In the genomic region with DNA sequence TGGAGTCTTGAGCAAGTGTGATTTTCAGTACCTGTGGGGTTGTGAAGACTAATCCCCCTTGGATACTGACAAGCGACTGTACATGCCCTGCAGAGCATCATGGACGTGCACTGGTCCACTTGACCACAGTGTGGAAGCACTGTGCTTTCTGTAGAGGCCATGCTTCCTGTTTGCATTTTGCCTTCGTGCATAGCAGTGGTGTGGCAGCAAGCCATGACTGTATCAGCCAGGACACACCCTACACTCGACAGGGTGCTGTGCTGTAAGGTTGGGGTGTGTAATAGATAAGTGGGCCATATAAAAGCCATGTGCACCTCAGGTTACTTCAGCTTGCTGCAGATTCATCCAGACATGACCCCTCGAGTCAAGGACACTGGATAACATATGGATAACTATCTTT, we compare ENCODE assay signal across 10 mouse cellular contexts. TPM values are rescaled to one million over a fixed set of nuclear protein-coding genes. Genes with fewer than 3 reads are reported as not detected.
A peak's percentile ranks its signal among the peaks of the same experiment; 100 is the strongest.
DNase-seq lines count a peak whose midpoint lies in the region; ATAC-seq lines count a peak whose summit lies in the region.
"Had no signal": no experiment of that assay in that cellular context is flagged by ENCODE, and none has a peak within 500 bp of the region (broad histone marks: within the 10 kb centered on the region; RNA-seq: fewer than 3 reads in every experiment).

No protein-coding gene starts in this region.

- no peaks in the 10 kb centered on the region for H3K27me3 ChIP-seq in heart, embryonic 12.5 days (replicated peaks)
- no peaks in the 10 kb centered on the region for H3K27me3 ChIP-seq in lung, embryonic 15.5 days
- no peaks in the 10 kb centered on the region for H3K27me3 ChIP-seq in forebrain, embryonic 15.5 days

- H3K9ac ChIP-seq in heart, embryonic 12.5 days = no peak overlapping the region
- H3K9ac ChIP-seq in lung, embryonic 15.5 days = no peak overlapping the region
- no peak overlapping the region for H3K9ac ChIP-seq in forebrain, embryonic 15.5 days (replicated peaks)

- DNase-seq in cerebellum, postnatal 10 days = peak; percentile 22 to 33
- no peak for DNase-seq in cerebellum, adult 11 months
- DNase-seq in 3134 (ENCODE audit: extremely low read depth, insufficient read length, low spot score) = peak; percentile 29
- DNase-seq in layer of hippocampus, postnatal 36 days = no peak

- H3K9me3 ChIP-seq in heart, embryonic 12.5 days (replicated peaks) = no peaks in the 10 kb centered on the region
- no peaks in the 10 kb centered on the region for H3K9me3 ChIP-seq in lung, embryonic 15.5 days
- no peaks in the 10 kb centered on the region for H3K9me3 ChIP-seq in forebrain, embryonic 15.5 days

- no peak overlapping the region for H3K27ac ChIP-seq in heart, embryonic 12.5 days (ENCODE audit: poor library complexity, severe bottlenecking)
- H3K27ac ChIP-seq in lung, embryonic 15.5 days = no peak overlapping the region
- H3K27ac ChIP-seq in forebrain, embryonic 15.5 days (replicated peaks) = no peak overlapping the region

- peaks cover 7% of the 10 kb centered on the region; the same call in 1 of the 2 replicates for H3K4me1 ChIP-seq in heart, embryonic 12.5 days (replicated peaks)
- peaks cover 5% of the 10 kb centered on the region for H3K4me1 ChIP-seq in lung, embryonic 15.5 days
- peaks cover 4% of the 10 kb centered on the region for H3K4me1 ChIP-seq in forebrain, embryonic 15.5 days

- no peak overlapping the region for H3K4me3 ChIP-seq in heart, embryonic 12.5 days
- no peak overlapping the region for H3K4me3 ChIP-seq in lung, embryonic 15.5 days
- no peak overlapping the region for H3K4me3 ChIP-seq in forebrain, embryonic 15.5 days
- H3K4me3 ChIP-seq: erythroblast, embryonic 14.5 days; myocyte had no signal

- 0 out of 2 replicates have a peak, but pooled peaks have one; percentile 46 for ATAC-seq in heart, embryonic 12.5 days (ENCODE audit: insufficient number of reproducible peaks, low FRiP score)
- peak; percentile 64; the same call in 1 of the 2 replicates for ATAC-seq in lung, embryonic 15.5 days (ENCODE audit: borderline replicate concordance, extremely low read depth, low FRiP score, low TSS enrichment)
- no peak for ATAC-seq in forebrain, embryonic 15.5 days (replicated peaks)
- no peak for ATAC-seq in frontal cortex, adult (ENCODE audit: low TSS enrichment)

- 44% methylated on average over 5 of the region's 5 CpGs for WGBS in heart, embryonic 12.5 days
- 38% methylated on average over 5 of the region's 5 CpGs for WGBS in lung, embryonic 15.5 days
- WGBS in forebrain, embryonic 15.5 days = 68% methylated on average over 5 of the region's 5 CpGs

- H3K36me3 ChIP-seq in heart, embryonic 12.5 days = no peaks in the 10 kb centered on the region
- no peaks in the 10 kb centered on the region for H3K36me3 ChIP-seq in lung, embryonic 15.5 days
- no peaks in the 10 kb centered on the region for H3K36me3 ChIP-seq in forebrain, embryonic 15.5 days

- no peak overlapping the region for H3K4me2 ChIP-seq in heart, embryonic 12.5 days
- H3K4me2 ChIP-seq in lung, embryonic 15.5 days = no peak overlapping the region
- no peak overlapping the region for H3K4me2 ChIP-seq in forebrain, embryonic 15.5 days (replicated peaks)

RNA-seq across cellular contexts. Expression of a gene that starts 24.3 kb away (rescaled TPM):
- polyA plus RNA-seq in heart, embryonic 12.5 days (2016; fragmentation: Nextera tagmentation; extraction: Ambion mirVana) = 2.2 and 2.3 TPM in 2 replicates
- polyA plus RNA-seq in lung, embryonic 15.5 days (2015; fragmentation: Nextera tagmentation; extraction: Ambion mirVana) = 1.7 and 2.1 TPM in 2 replicates
- total RNA-seq in layer of hippocampus, postnatal 36 days (2021) = under 1 TPM; 0.55 to 0.71 TPM
- 0.74 and 0.99 TPM in 2 replicates for polyA plus RNA-seq in forebrain, embryonic 15.5 days (2015; fragmentation: Nextera tagmentation; extraction: Ambion mirVana)
- polyA plus RNA-seq: erythroblast, embryonic 14.5 days had no signal

Comparison
In these comparisons a context has a peak if more than half of its experiments do, and no peak if none do; other contexts are left out.
1. DNase-seq: peak in cerebellum, postnatal 10 days (2 of 2) and 3134 (single experiment); none in cerebellum, adult 11 months (single experiment) and layer of hippocampus, postnatal 36 days (0 of 2).
2. ATAC-seq: peak in heart, embryonic 12.5 days (single experiment) and lung, embryonic 15.5 days (single experiment); none in forebrain, embryonic 15.5 days (single experiment) and frontal cortex, adult (single experiment).